Mouse (Mus musculus) hindbrain, embryonic 11.5 days (tissue): ENCODE data around the gene Sacs. TPM values are rescaled to one million over a fixed set of nuclear protein-coding genes. Genes with fewer than 3 reads are reported as not detected.

Source experiments
- ATAC-seq: fragments of 200-750 bp; cut with Nextera tagmentation; 2 replicates; pipeline ENCODE4 v1.8.0; 2017; ENCODE audit warnings: mild to moderate bottlenecking, moderate TSS enrichment, moderate library complexity; ENCODE audit not compliant: low FRiP score
- DNase-seq: peaks from one replicate; pipeline ENCODE4 v3.0.0-alpha.2; 2015; ENCODE audit warnings: low spot score
- H3K27ac ChIP-seq: fragments of 300-500 bp; sonication (generic); 2 replicates; pipeline ENCODE4 v1.5.1; 2014; ENCODE audit warnings: mild to moderate bottlenecking, low read depth, low read length
- H3K27me3 ChIP-seq: fragments of 300-500 bp; sonication (generic); 2 replicates; pipeline ENCODE4 v1.6.1; 2014; ENCODE audit warnings: mild to moderate bottlenecking, low read length, moderate library complexity, mixed read lengths; ENCODE audit not compliant: control insufficient read depth, insufficient read depth
- H3K36me3 ChIP-seq: fragments of 300-500 bp; sonication (generic); 2 replicates; pipeline ENCODE4 v1.6.1; 2014; ENCODE audit warnings: mild to moderate bottlenecking, low read length, moderate library complexity, mixed read lengths; ENCODE audit not compliant: control insufficient read depth, insufficient read depth
- H3K4me1 ChIP-seq: fragments of 300-500 bp; sonication (generic); replicated peaks from 2 replicates; pipeline ENCODE4 v1.6.1; 2014; ENCODE audit warnings: low read length, mixed read lengths; ENCODE audit not compliant: control insufficient read depth, insufficient read depth
- H3K4me2 ChIP-seq: fragments of 300-500 bp; sonication (generic); replicated peaks from 2 replicates; pipeline ENCODE4 v1.6.1; 2014; ENCODE audit warnings: mild to moderate bottlenecking, low read depth, low read length
- H3K4me3 ChIP-seq: fragments of 300-500 bp; sonication (generic); 2 replicates; pipeline ENCODE4 v1.5.1; 2014; ENCODE audit warnings: low read depth, low read length
- H3K9ac ChIP-seq: fragments of 300-500 bp; sonication (generic); 2 replicates; pipeline ENCODE4 v1.6.1; 2014; ENCODE audit warnings: low read depth, low read length
- H3K9me3 ChIP-seq: fragments of 300-500 bp; sonication (generic); 2 replicates; pipeline ENCODE4 v1.6.1; 2016; ENCODE audit warnings: low read length; ENCODE audit not compliant: control insufficient read depth
- WGBS: fragments of 180-500 bp; shearing (Covaris S2); extraction: QIAGEN DNeasy Blood & Tissue Kit; methylation state at CpG from one replicate; pipeline ENCODE4 v1.1.7; 2014; 5-methylcytosine and 5-hydroxymethylcytosine counted together
- polyA plus RNA-seq: library from polyadenylated mRNA; unstranded; fragments of >200 nt; fragmentation: Nextera tagmentation; extraction: Ambion mirVana; gene quantifications from 2 replicates; pipeline ENCODE4 v1.2.1, GENCODE M21; 2014

Sacs gene
- polyA plus RNA-seq, 1 experiment from 2014 or later, result 8.3 TPM

GRCm38 (mm10) chr14:61171261-61171970 is 33.2 kb downstream of the Sacs start:
- WGBS, result 84% methylated on average over 5 of the region's 5 CpGs
- ATAC-seq (no peak), DNase-seq (no peak)
- H3K4me3 ChIP-seq, result no peak overlapping the region
- no peaks in the 10 kb centered on the region for H3K36me3 ChIP-seq
- no peaks in the 10 kb centered on the region for H3K4me1 ChIP-seq
- H3K9me3 ChIP-seq, result no peaks in the 10 kb centered on the region
- no peak overlapping the region for H3K4me2 ChIP-seq
- H3K27ac ChIP-seq, result no peak overlapping the region
- no peak overlapping the region for H3K9ac ChIP-seq
- no peaks in the 10 kb centered on the region for H3K27me3 ChIP-seq

GRCm38 (mm10) chr14:61172548-61173158 is 34.4 kb downstream of the Sacs start:
- Histone ChIP-seq H3K36me3 (no peaks in the 10 kb centered on the region), H3K27me3 (no peaks in the 10 kb centered on the region), H3K9me3 (no peaks in the 10 kb centered on the region), H3K4me1 (no peaks in the 10 kb centered on the region), H3K4me3 (peak overlapping the region; percentile 75), H3K9ac (peak overlapping the region; percentile 73), H3K4me2 (peak overlapping the region; percentile 62), H3K27ac (peak overlapping the region; percentile 93)
- WGBS, result under 1% methylated on average over 35 of the region's 52 CpGs
- DNase-seq (peak; percentile 100), ATAC-seq (peak; percentile 99)

- peak overlapping the region; percentile 75 for H3K4me3 ChIP-seq
Observed at GRCm38 (mm10) chr14:61173229-61173628, 35.0 kb downstream of the Sacs start.

GRCm38 (mm10) chr14:61191904-61192303 is 53.6 kb downstream of the Sacs start:
- 93% methylated on average over 7 of the region's 7 CpGs for WGBS
- DNase-seq (no peak), ATAC-seq (no peak)
- Histone ChIP-seq H3K9me3 (no peaks in the 10 kb centered on the region), H3K4me3 (no peak overlapping the region), H3K9ac (no peak overlapping the region), H3K27ac (no peak overlapping the region), H3K4me1 (no peaks in the 10 kb centered on the region), H3K27me3 (no peaks in the 10 kb centered on the region), H3K36me3 (no peaks in the 10 kb centered on the region), H3K4me2 (no peak overlapping the region)

More at GRCm38 (mm10) chr14:61173229-61173628, 35.0 kb downstream of the Sacs start:
- Histone ChIP-seq H3K36me3 (no peaks in the 10 kb centered on the region), H3K27ac (peak overlapping the region; percentile 93), H3K27me3 (no peaks in the 10 kb centered on the region), H3K4me2 (peak overlapping the region; percentile 62), H3K4me1 (no peaks in the 10 kb centered on the region), H3K9ac (peak overlapping the region; percentile 73), H3K9me3 (no peaks in the 10 kb centered on the region)
- WGBS, result under 1% methylated on average over 26 of the region's 37 CpGs
- peak; percentile 68 for ATAC-seq
- peak; percentile 81 for DNase-seq

- no peak overlapping the region for H3K4me3 ChIP-seq
- DNase-seq, result no peak
- H3K9me3 ChIP-seq, result no peaks in the 10 kb centered on the region
- no peaks in the 10 kb centered on the region for H3K27me3 ChIP-seq
- H3K9ac ChIP-seq, result no peak overlapping the region
- H3K36me3 ChIP-seq, result no peaks in the 10 kb centered on the region
- no peaks in the 10 kb centered on the region for H3K4me1 ChIP-seq
- no peak for ATAC-seq
- H3K4me2 ChIP-seq, result no peak overlapping the region
- 81% methylated on average over 10 of the region's 10 CpGs for WGBS
- H3K27ac ChIP-seq, result no peak overlapping the region
Observed at GRCm38 (mm10) chr14:61192326-61192725, 54.1 kb downstream of the Sacs start.

GRCm38 (mm10) chr14:61194416-61194815 is 56.2 kb downstream of the Sacs start:
- WGBS, result 85% methylated on average over 4 of the region's 4 CpGs
- DNase-seq (no peak), ATAC-seq (no peak)
- Histone ChIP-seq H3K4me2 (no peak overlapping the region), H3K36me3 (no peaks in the 10 kb centered on the region), H3K27me3 (no peaks in the 10 kb centered on the region), H3K4me3 (no peak overlapping the region), H3K4me1 (no peaks in the 10 kb centered on the region), H3K9ac (no peak overlapping the region), H3K27ac (no peak overlapping the region), H3K9me3 (no peaks in the 10 kb centered on the region)

- H3K9ac ChIP-seq, result no peak overlapping the region
- no peaks in the 10 kb centered on the region for H3K4me1 ChIP-seq
- no peaks in the 10 kb centered on the region for H3K27me3 ChIP-seq
- WGBS, result 95% methylated on average over 5 of the region's 5 CpGs
- no peaks in the 10 kb centered on the region; the same call in 1 of the 2 replicates for H3K36me3 ChIP-seq
- no peak overlapping the region for H3K27ac ChIP-seq
- H3K4me3 ChIP-seq, result no peak overlapping the region
- H3K9me3 ChIP-seq, result no peaks in the 10 kb centered on the region
- DNase-seq (no peak), ATAC-seq (no peak)
- no peak overlapping the region for H3K4me2 ChIP-seq
Observed at GRCm38 (mm10) chr14:61210111-61210510, 71.9 kb downstream of the Sacs start.

GRCm38 (mm10) chr14:61211754-61212153 is 73.5 kb downstream of the Sacs start:
- H3K9ac ChIP-seq, result no peak overlapping the region
- no peak overlapping the region for H3K27ac ChIP-seq
- 96% methylated on average over 6 of the region's 6 CpGs for WGBS
- no peaks in the 10 kb centered on the region; the same call in 1 of the 2 replicates for H3K36me3 ChIP-seq
- DNase-seq (no peak), ATAC-seq (no peak)
- no peaks in the 10 kb centered on the region for H3K27me3 ChIP-seq
- no peaks in the 10 kb centered on the region for H3K4me1 ChIP-seq
- no peak overlapping the region for H3K4me3 ChIP-seq
- H3K4me2 ChIP-seq, result no peak overlapping the region
- H3K9me3 ChIP-seq, result no peaks in the 10 kb centered on the region

GRCm38 (mm10) chr14:61221166-61221565 is 82.9 kb downstream of the Sacs start:
- Histone ChIP-seq H3K27ac (no peak overlapping the region), H3K4me2 (no peak overlapping the region), H3K4me3 (no peak overlapping the region), H3K9me3 (no peaks in the 10 kb centered on the region), H3K27me3 (no peaks in the 10 kb centered on the region), H3K36me3 (no peaks in the 10 kb centered on the region), H3K4me1 (no peaks in the 10 kb centered on the region), H3K9ac (no peak overlapping the region)
- WGBS, result 78% methylated on average over 5 of the region's 5 CpGs
- DNase-seq (no peak), ATAC-seq (no peak)
